In genomic region chr6:85755705-85756249, GRCm38 (mm10) we compare ENCODE assay signal across 18 mouse cellular contexts. TPM values are rescaled to one million over a fixed set of nuclear protein-coding genes. Genes with fewer than 3 reads are reported as not detected.
DNase-seq lines count a peak whose midpoint lies in the region; ATAC-seq lines count a peak whose summit lies in the region.
"Not testable (repeated sequence)": the region's sequence is repeated elsewhere in the genome, so short reads cannot be mapped to it uniquely, and the experiment has no call there.
"Had no signal": no experiment of that assay in that cellular context is flagged by ENCODE, and none has a peak within 500 bp of the region (broad histone marks: within the 10 kb centered on the region; RNA-seq: fewer than 3 reads in every experiment).

No protein-coding gene starts in this region.

- not testable (repeated sequence) for H3K4me3 ChIP-seq in lung, embryonic 15.5 days

- DNase-seq in NIH3T3 (ENCODE audit: low read depth), result peak; percentile 44
- DNase-seq in fibroblast of lung, adult 2 months (ENCODE audit: low read depth), result peak; percentile 36
- DNase-seq in gastrocnemius, postnatal 25 days, result peak; percentile 7
- peak; percentile 5 for DNase-seq in heart, adult 8-10 months (ENCODE audit: low spot score)
- peak; percentile 39 for DNase-seq in kidney, adult 11 months
- DNase-seq in kidney, adult 9 months, result peak; percentile 46
- DNase-seq in lung, postnatal 36 days, result peak; percentile 14

- not testable (repeated sequence) for H3K4me2 ChIP-seq in lung, embryonic 15.5 days

- H3K27me3 ChIP-seq in lung, embryonic 15.5 days, result not testable (repeated sequence)

- H3K27ac ChIP-seq in lung, embryonic 15.5 days, result not testable (repeated sequence)

- H3K9me3 ChIP-seq in lung, embryonic 15.5 days, result not testable (repeated sequence)

- H3K9ac ChIP-seq in lung, embryonic 15.5 days, result not testable (repeated sequence)

- not testable (repeated sequence) for H3K36me3 ChIP-seq in lung, embryonic 15.5 days

- ATAC-seq in lung, embryonic 15.5 days (ENCODE audit: borderline replicate concordance, extremely low read depth, low FRiP score, low TSS enrichment), result peak; percentile 27; the same call in 1 of the 2 replicates

- H3K4me1 ChIP-seq in lung, embryonic 15.5 days, result not testable (repeated sequence)

- WGBS in lung, embryonic 15.5 days, result 26% methylated on average over 3 of the region's 6 CpGs

RNA-seq across cellular contexts. Expression of gene Nat8f3, which starts 9.8 kb away (rescaled TPM):
- under 1 TPM in 1 of 2 experiments, not detected in 1; 0.46 TPM for total RNA-seq in gastrocnemius, postnatal 25 days (2021)
- under 1 TPM; 0.41 to 0.66 (median 0.46) TPM for total RNA-seq in heart, adult 8-10 months (2022)
- polyA plus RNA-seq in lung, embryonic 15.5 days (2015; fragmentation: Nextera tagmentation; extraction: Ambion mirVana), result 0.23 TPM in 1 of 2 replicates, not detected in the other
- total RNA-seq: adrenal gland, postnatal 14 days; CH12.LX had no signal
- polyA plus RNA-seq: heart, embryonic 15.5 days had no signal

RNA-seq across cellular contexts. Expression of gene Nat8f7, which starts 42.8 kb away (rescaled TPM):
- total RNA-seq in gastrocnemius, postnatal 25 days (2021), result under 1 TPM in 1 of 2 experiments, not detected in 1; 0.16 TPM
- total RNA-seq in heart, adult 8-10 months (2022), result under 1 TPM in 2 of 4 experiments, not detected in 2; 0.30 to 0.72 TPM
- not detected in 2 replicates for polyA plus RNA-seq in lung, embryonic 15.5 days (2015; fragmentation: Nextera tagmentation; extraction: Ambion mirVana)
- total RNA-seq: CH12.LX; heart, postnatal 36 days had no signal
- polyA plus RNA-seq: embryonic facial prominence, embryonic 12.5 days; forebrain, embryonic 12.5 days; heart, embryonic 11.5 days; heart, embryonic 15.5 days; hindbrain, embryonic 11.5 days; hindbrain, embryonic 15.5 days; intestine, embryonic 16.5 days had no signal
